Mouse (Mus musculus) lung, postnatal 36 days (tissue): ENCODE data around the gene Ankrd28.

ENCODE experiments used
- DNase-seq: peaks from one replicate; pipeline ENCODE4 v3.0.0; 2022; ENCODE audit warnings: mixed read lengths

Ankrd28 gene

DNA sequence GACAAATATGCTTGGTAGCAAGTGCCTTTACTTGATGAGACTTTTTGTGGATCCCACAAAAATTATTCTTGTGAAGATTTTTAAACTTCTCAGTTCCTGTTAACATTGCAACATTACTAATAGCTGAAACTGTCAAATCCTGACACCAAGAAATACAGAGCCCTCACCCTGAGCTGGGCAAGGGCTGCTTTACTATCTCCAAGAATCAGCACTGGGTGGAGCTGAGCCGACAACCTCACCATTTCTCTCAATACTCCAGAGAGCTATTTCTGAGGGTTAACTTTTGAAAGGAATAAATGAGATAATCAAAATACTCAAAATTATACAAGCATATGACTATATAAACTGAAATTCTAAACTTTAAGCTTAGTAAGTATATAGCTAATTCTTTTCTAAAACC is 121.1 kb downstream of the Ankrd28 start:
- no peak for DNase-seq

DNA sequence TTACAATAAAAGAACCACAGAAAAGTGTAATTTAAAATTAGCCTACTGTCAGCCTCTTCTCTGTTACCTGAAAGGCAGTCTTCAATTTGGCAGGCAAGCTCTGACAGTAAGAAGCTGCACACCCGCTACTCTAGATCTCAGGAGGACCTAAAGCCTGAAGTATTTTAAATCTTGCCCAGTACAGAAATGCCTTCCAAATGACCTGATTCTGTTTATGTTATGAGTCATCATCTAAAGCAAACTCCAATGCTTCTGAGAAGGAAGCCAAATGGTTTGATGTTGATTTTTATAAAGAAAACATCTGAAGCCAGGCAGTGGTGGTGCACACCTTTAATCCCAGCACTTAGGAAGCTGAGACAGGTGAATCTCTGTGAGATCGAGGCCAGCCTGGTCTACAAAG is 130.1 kb downstream of the Ankrd28 start:
- DNase-seq, result no peak

DNA sequence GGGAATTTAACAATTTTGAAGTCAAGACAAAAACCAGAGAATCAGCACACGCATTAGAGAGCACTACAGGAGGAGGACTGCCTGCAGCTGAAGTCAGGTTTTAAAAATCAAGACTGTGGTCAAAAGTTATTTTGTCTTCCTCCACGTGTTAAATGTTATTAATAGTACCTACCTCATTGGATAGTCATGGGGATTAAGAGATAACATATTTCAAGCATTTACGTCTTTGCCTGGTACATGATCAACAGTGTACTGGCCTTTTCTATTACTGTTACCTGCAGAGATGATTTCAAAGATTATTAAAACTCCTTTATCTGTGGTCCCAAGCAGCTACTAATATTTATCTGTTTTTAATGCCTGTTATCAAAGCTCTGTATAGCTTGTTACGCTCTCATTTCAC is 132.7 kb downstream of the Ankrd28 start:
- no peak for DNase-seq

DNA sequence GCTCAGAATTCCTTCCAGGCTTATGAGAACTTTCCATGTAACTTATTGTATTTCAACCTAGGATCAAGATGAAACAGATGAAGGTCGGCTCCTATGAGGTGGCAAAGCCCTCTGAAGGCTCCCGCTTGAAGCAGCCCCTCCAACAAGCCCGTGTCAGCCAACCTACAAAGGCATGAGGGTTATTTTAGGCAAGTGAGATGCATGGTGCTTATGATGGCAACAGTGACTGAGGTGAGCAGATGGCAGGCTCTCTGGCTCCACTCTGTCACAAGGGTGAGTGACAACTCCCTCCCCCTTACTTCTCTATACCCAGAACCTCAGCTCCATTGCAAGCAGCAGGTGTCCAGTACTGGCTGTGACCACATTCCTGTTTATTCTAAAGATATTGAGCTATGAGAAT is 133.1 kb downstream of the Ankrd28 start:
- DNase-seq, result no peak

DNA sequence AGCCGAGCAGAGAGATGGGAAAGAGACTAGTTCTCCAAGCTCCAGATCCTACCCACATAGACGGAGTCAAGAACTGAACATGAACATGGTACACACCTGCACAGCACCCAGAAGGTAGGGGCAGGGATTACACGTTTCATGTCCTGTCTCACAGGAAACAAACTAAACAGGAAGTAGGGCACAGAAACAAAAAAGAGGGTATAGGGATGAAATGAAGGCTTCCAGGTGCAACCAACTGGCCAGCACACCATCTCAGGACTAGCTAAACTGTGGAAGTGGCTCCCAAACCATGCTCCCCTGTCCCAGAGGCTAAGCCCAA is 133.5 kb downstream of the Ankrd28 start:
- no peak for DNase-seq

DNA sequence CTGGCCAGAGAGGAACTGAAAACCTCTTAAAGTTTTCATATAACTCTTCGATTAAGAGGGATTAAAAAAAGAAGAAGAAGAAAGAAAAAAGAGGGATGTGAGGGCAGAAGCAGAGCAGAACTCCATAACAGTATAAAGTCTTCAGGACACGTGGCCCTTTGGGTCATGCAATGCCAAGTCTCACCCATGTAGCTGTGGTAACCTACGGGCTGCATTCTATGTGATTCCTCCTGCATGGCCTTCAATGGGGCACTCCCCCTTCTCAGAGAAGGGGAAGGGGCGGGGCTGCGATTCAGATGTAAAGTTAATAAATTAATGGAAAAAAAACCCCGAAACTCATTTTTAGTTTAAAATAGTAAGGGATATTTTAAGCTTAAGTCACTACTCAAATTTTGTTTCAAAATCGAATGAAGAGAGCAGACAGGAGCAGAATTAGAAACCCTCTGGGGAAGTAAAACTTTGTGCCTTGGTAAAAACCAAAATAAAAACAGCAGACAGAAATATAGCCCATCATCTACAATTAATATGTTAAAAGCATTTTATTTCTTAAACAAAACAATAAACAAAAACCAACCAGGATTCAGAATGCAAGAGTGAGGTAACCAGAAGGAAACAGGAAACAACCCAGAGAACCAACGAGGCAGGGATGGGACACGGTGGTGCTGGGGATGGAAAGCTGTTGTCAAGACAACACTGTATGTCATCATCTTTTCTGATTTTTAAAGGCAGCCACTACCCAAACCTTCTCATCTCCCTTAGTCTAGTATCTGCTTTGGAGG is 134.1 kb downstream of the Ankrd28 start:
- DNase-seq, result peak; percentile 12

DNA sequence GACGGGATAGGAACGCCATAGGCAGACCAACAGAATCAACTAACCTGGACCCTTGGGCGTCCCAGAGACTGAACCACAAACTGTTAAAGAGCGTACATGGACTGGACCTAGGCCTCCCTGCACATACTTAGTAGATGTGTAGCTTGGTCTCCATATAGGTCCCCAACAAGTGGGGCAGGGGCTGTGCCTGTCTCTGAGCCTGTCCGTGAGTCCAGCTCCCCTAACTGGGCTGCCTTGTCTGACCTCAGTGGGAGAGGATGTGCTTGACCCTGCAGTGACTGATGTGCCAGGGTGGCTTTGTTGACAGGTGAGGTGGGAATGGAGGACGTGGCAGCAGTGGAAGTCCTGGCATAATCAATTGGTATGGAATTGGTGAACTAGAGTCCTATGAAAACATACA is 137.9 kb downstream of the Ankrd28 start:
- no peak for DNase-seq

DNA sequence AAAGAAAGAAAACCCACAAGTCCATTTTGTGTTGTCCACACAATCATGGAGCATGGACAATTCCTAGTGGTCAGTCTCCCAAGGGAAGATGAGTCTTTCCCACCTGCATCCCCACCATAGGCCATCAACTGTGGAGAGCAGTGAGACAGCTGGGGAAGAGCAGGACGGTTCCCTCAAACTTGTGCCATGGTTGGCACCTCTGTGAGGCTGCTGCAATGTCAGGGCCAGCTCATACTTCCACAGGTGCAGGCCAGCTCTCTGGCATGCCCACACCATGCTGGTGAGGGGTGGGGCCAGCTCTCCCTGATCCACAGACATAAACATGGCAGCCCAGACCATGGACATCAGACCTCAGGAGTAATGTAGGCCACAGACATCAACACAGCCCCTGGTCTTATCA is 144.2 kb downstream of the Ankrd28 start:
- DNase-seq, result no peak

DNA sequence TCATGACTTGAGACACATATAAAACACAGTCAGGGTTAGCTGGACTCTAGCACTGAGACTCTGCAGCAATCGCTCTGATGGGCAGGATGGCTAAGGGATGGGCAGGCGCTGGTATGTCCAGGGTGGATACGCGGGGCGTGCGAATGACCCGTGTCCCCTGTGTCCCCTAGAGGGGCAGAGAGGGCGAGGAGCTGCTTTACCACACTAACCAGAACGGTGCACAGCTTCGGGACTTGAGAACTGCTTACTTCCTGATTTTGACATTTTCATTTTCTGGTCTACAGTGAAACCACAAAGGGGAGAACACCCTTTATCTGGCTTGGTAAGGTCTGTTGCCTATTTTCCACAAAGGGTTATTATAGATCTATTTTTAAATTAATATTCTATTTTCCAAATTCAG is 144.8 kb downstream of the Ankrd28 start:
- DNase-seq, result no peak

DNA sequence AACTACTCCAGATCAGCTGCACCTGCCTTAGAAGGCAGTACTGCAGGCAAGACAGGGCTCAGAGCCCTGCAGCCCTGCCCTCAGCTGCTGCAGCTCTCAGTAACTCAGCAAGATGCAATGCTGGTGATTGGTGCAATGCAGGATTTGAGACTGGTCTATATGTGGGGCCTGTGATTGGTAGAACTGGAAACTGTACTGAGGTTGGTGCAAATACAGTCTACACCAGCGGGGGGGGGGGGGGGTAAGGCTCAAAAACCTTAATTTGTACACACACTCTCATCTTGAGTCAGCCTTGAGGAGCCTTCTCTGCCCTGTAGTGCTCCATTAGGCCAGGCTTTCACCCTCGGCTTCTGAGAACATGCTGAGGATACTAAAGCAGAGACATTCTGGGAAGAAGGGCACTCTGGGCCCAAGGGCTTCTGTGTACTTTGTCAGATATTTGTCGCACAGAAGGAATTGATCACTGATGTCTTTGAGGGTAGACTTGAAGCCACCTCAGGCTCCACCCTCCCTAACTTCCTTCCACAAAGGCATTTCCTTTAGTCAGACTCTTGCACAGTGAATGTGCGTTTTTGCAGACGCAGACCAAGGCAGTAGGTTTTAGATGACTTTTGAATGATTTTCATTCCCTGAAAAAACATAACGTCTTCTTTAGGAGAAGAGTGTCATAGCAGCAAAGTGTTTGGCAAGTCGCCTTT is 146.0 kb downstream of the Ankrd28 start:
- no peak for DNase-seq

DNA sequence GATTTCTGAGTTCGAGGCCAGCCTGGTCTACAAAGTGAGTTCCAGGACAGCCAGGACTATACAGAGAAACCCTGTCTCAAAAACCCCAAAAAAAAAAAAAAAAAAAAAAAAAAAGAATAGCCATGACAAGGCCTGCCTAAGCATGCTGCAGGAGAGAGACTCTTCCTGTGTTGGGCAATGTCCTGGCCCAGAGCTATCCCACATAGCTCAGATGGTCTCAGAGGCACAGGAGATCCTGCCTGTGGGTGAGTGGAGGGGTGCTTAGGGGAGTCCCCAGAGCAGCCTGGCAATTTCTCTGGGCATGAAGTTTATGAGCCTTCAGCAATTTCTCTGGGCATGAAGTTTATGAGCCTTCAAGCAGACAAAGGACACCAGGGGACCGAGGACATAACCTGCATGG is 146.8 kb downstream of the Ankrd28 start:
- DNase-seq, result no peak

DNA sequence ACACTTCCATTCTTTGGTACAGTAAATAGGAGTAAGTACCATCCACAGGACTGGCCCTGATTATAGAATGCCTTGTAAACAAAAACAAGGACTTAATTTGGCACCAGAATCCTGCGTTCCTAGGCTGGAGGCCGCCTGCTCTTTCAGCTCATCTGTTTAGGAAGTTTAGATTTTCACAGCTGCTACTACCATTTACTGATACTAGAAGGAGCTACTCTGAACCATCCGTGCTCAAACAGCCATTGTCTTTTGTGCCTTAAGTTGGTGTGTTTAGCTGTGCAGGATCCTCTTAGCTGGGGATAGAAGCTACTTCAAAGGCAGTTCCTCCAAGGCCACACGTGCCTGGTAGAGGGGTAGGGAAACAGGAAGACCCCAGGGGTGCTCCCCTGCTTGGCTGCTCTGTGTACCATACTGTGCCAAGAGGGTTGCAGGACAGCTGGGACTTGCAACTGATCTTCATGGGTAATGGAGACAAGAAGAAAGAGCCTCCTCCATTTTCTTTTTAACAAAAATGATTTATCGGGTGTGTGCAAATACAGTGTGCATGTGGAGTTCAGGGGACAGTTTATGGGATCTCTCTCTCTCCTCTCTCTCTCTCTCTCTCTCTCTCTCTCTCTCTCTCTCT is 148.4 kb downstream of the Ankrd28 start:
- DNase-seq, result no peak

DNA sequence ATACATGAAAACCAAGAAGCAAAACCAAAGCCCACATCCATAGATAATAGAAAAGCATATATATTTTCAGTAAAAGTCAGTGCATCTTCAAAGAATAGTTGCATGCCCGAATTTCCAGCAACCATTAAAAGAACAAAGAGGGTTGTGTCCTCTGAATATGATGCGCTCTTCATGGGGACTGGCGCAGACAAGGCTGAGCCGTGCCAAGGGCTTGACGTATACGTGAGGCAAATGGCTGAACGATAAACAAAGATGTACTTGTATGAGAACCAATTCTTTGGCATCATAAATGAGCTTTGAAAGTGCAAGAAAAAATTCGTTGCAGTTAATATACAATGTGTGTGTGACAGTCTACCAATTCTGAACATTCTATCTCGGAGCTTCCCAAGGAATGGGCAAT is 149.2 kb downstream of the Ankrd28 start:
- no peak for DNase-seq

DNA sequence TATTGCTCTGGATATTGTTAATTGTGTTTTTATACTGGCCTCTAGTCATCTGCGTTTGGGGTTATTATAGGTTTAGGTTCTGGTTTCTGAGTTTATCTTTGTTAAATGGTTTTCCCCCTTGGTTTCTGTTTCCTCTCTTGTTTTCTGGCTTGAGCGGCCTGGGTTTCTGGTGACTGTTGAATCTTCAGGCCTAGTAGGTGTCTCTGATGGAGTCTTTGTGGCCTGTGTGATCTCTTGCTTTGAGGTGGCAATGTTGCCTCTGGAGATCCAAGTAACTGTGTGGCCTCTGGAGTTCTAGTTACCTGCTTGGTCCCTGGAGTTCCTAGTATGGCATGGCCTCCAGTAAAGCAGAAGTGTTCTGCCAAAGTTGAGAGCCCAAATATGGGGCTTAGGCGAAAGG is 149.8 kb downstream of the Ankrd28 start:
- no peak for DNase-seq

DNA sequence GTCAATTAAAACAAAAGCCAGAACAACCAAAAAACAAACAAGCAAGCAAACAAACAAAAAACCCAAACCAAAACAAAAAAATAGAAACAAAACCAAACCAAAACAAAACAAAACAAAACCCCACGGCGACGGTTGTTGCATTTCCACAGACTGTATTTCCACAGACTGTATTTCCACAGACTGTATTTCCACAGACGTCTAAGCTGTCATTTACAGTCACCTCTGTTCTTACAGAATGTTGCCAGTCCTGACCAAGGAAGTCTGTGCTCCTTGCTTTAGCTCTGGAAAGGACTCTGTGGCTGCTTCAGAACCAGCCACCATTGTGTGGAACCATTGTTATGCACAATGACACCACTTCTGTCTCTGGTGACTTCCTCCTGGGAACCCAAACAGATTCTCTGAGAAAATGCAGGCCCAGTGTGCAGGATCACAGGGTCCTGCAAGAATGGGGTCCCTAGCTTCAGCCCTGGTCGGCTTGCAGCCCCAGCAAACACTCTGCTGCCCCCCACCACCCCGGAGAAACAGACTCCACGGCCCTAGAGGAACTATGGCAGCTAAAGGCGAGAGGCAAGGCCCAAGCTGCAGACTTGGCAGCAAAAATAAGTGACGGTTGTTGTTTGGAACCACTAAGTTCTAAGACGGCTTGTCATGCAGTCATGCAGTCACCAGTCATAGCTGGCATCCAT is 158.7 kb downstream of the Ankrd28 start:
- DNase-seq, result no peak

DNA sequence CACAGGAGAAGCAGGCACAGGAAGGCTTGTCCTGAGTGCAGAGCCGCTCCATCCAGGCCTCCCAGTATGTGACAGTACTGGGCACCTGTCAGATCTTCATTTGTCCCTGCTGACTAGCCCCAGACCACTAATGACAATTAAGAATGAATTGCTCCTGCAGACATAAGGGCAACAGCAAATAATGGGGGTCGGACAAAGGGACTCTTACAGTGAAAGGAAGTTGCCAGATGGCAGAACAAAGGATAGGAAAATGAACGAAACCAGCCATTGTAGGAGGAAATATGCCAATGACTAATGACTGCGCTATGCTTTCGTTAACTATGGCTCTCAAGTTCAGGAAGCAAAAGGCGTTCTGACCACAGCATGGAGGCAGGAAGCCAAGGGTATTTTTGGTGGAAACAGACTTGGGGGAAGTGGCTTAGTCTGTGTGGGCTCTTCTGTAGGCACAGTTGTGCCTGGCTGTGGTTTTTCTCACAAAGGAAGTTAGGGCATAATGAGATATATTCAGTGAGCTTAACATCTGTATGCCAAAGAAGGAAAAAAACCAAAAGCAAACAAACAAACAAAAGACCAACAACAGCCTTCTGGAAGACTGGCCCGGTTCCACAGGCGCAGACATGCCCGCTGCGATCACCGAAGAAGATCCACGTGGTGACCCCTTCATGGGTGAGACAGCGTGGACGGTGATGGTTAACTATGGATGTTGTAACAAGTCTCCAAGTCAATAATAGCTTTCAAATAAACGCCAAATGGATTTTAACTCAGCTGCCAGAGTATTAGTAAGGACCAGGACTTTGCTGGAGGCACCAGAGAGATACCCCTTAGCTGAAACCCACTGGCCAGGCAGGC is 160.6 kb downstream of the Ankrd28 start:
- DNase-seq, result peak; percentile 79

DNA sequence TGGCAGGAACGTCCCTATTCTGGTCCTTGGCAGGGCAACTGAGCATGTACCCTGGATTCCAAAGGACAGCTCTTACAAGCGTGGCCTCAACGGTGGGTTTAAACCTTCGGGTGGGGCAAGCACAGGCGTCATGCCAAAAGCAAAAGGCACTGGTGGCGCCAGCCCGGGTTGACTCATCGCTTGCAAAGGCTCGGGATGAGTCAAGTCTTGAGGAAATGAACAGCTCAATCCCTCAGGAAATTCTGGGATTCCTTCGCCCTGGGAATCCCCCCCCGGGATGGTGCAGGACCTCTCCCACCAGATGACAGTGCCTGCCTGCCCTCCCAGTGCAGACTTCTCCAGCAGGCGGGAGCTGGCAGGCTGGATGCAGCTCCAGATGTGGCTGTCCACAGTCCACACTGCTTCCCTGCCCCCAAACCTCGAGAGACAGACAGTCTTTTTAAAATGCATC is 161.3 kb downstream of the Ankrd28 start:
- DNase-seq, result peak; percentile 78

DNA sequence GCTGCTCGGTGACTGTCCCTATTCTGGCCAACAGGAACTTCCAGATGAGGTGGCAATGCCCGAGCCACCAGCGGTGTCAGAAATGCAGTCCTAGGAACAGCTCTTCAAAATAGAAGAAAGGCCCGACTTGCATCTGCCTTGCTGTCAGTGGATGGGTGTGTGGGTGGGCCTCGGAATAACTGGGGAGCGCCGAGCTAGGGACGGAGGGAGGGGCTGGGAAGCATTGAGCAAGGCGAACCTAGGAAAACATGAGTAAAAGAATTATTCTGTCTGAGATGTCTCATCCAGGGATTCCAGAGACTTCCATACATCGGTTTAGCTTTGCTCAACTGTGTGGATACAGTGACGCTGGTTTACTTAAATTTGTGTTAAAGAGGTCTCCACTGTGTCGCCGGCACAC is 162.1 kb downstream of the Ankrd28 start:
- DNase-seq, result no peak

DNA sequence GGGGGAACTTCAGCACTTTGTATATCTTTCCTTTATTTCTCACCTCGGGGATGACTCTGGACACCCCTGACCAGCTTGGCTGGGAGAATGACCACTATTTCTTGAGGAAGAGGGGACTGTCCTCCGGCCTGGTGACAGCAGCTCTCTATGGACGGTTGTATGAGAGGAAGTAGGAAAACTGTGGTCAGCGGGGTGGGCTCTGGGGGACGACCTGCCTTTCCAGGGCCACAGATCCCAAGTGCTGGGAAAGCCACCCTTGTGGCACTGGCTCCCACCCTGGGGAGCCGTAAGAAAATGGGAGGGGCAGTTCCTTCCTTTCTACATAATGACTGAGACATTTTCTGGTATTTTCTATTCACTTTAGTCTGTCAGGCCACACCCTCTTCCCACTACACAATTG is 162.7 kb downstream of the Ankrd28 start:
- DNase-seq, result no peak

DNA sequence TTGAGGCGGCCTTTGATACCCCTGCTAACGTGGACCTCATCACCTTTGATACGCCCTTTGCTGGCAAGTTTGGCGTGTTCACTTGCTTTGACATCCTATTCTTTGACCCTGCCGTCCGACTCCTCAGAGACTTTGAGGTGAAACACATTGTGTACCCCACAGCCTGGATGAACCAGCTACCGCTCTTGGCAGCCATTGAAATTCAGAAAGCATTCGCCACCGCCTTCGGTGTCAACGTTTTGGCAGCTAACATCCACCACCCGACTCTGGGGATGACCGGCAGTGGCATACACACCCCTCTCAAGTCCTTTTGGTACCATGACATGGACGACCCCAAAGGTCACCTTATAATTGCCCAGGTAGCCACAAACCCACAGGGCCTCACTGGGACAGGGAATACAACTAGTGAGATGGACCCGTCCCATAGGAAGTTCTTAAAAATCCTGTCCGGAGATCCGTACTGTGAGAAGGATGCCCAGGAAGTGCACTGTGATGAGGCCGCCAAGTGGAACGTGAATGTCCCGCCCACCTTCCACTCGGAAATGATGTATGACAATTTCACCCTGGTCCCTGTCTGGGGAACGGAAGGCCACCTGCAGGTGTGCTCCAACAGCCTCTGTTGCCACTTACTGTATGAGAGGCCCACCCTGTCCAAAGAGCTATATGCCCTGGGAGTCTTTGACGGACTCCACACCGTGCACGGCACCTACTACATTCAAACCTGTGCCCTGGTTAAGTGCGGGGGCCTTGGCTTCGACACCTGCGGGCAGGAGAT is 163.3 kb downstream of the Ankrd28 start:
- no peak for DNase-seq

DNA sequence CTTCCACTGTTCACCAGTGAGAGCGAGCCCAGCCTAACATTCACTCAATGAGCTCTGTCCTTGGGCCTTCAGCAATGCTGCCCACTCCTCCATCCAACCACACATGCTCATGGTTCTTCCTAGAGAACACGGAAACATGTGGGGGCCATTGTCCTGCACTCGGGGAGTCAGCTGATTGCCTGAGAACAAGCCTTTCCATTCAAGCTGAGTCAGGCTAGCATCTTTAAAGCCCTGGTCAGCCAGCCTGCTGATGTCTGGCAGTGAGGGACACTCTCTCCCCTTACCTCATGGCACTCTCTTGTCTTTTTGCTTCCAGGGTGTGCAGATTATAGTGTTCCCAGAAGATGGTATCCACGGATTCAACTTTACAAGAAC is 164.9 kb downstream of the Ankrd28 start:
- DNase-seq, result no peak
